Mouse (Mus musculus): ENCODE results near the gene Cluh. TPM values are rescaled to one million over a fixed set of nuclear protein-coding genes. Genes with fewer than 3 reads are reported as not detected.

The Cluh gene
- total RNA-seq (2014; fragmentation: Nextera tagmentation): 63.8 and 74.4 TPM in 2 replicates
- total RNA-seq (2017): 32.1 and 35.3 TPM in 2 replicates

- peak; percentile 77 for ATAC-seq (replicated peaks; ENCODE audit: poor library complexity, severe bottlenecking)
These were observed at the start of gene Cluh for GRCm38 (mm10) chr11:74649095-74649646. TSS of gene Cluh (plus strand) at chr11:74649495.

DNA sequence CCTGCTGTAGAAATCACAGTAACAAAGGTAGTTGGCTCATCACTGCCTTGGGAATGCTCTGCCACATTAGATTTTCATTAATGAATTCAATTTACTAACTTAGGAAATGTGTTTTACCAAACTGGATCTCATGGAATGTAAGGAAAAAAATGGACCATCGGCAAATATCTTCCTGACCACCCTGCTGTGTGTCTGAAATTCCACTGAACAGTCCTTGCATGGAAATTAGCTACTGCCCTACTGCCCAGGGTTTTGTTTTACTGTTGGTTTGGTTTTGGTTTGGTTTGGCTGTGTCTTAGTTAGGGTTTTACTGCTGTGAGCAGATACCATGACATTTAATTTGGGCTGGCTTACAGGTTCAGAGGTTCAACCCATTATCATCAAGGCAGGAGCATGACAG, 47.0 kb upstream of the Cluh start:
- no peak for ATAC-seq (replicated peaks; ENCODE audit: poor library complexity, severe bottlenecking)

- ATAC-seq (replicated peaks; ENCODE audit: poor library complexity, severe bottlenecking): no peak
These were observed 39.2 kb upstream of the Cluh start for GRCm38 (mm10) chr11:74610068-74610467.

DNA sequence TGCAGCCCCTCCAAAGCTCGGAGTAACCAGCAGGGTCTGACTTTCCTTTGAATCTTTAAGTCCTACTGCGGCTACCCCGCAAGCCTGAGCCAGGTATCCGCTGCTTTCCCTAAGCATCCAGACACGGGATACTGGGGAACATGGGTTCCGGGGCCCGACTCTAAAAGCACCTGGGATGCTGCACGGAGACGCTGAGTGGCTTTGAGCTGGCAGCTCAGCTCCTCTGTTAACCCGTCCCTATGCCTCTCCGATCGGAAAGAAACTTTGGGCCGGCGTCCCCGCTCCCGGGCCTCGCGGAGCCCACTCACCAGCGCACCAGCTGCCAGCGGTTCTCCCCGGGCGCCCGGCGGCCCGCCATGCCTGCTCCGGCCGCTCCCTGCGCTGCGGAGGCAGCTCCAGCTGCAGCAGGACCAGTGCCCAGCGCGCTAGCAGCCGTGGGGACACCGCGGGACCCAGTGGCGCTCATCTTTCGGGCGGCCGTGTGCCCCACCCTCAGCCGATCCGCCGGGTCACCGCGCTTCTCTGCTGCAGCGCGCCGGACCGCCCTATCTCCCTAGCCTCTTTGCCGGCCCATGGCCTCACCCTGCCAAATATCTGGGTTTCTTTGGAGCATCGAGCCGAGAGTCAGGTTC, 38.6 kb upstream of the Cluh start, which contains the start of gene Rap1gap2:
TSS of gene Rap1gap2 (minus strand) at position 371 of the 632 bp plus-strand sequence.
- peak; percentile 44 for ATAC-seq (replicated peaks; ENCODE audit: poor library complexity, severe bottlenecking)

DNA sequence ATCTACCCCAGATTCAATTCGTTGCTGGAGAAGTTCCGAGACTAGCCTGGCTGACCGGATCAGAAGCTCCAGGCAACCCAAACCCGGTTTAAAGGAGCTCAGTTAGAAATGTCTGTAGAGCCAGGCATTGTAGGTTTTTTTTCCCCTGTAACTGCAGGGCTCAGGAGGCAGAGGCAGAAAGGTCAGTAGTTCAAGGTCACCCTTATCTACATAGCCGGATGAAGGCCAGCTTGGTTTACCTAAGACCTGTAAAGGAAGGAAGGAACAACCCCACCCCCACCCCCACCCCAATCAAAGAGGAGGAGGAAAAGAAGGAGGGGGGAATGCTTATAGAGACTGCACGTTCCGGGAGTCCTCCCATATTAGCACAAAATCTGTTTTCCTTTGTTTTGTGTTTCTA, 37.9 kb upstream of the Cluh start:
- ATAC-seq (replicated peaks; ENCODE audit: poor library complexity, severe bottlenecking): no peak

GRCm38 (mm10) chr11:74613428-74613827, 35.9 kb upstream of the Cluh start:
- no peak for ATAC-seq (replicated peaks; ENCODE audit: poor library complexity, severe bottlenecking)

GRCm38 (mm10) chr11:74615571-74615970, 33.7 kb upstream of the Cluh start:
- ATAC-seq (replicated peaks; ENCODE audit: poor library complexity, severe bottlenecking): no peak

- ATAC-seq (replicated peaks; ENCODE audit: poor library complexity, severe bottlenecking): peak; percentile 99
These were observed 29.9 kb upstream of the Cluh start, which contains the start of gene Ccdc92b for GRCm38 (mm10) chr11:74619201-74619955. TSS of gene Ccdc92b (plus strand) at chr11:74619605.

DNA sequence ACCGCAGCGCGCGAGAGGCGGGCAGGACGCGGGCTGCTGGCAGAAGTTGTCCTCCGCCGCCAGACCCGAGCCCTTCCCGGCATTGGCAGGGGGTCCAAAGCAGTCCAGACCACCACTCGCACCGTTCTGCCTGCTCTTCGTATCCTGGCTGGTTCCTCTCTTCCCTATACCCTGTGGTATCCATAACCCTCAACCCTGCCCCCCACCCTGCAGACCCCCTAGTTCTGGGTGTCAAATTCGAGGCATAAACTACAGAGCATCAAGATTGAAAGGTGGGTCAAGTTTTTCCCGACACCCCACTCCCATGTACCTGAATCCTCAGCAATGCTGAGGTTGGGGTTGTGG, 29.4 kb upstream of the Cluh start:
- ATAC-seq (replicated peaks; ENCODE audit: poor library complexity, severe bottlenecking): no peak

DNA sequence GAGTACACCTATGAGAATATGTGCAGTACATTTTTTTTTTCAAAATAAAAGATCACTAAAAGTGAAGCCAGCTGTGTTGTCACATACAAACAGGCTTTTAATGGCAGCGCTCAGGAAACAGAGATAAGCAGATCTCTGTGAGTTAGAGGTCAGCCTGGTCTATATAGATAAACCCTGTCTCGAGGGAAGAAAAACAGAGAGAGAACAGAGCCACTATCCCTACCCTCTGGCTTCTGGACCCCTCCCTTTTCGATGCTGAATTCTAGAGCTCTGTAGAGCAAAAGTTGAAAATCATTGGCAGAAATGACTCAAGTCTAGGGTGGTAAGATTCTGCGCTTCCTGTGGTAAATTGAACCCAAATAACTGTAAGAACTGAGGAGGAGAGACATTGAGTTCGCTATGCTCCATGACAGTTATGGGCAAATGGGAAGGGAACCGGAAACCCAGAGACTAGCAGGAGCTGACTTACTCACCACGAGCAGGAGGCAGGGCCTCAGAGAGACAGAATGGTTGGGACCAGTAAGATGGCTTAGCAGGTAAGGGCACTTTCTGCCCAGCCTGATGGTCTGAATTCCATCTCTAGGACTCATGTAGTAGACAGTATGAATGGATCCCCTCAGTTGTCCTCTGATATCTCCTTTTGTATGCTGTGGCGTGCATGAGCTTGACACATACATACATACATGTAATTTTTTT, 27.2 kb upstream of the Cluh start:
- no peak for ATAC-seq (replicated peaks; ENCODE audit: poor library complexity, severe bottlenecking)

DNA sequence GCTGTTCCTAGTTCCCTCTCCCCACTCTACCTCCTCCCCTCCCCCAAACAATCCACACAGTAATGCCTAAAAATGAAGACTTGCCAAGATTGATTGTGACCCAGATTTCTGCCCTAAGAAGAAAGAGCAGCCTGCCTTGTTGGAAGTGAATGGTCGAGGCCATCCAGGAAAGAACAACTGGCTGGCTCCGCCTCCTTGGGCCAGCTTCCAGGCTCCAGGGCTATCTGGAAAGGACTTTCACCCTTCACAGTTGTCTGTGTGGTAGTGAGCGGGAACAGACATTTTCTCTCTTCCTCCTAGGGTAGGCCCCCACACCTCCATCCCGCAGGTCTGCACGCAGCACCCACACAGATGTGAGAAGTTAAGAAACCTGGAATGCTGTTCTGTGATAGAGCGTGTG, 25.6 kb upstream of the Cluh start:
- no peak for ATAC-seq (replicated peaks; ENCODE audit: poor library complexity, severe bottlenecking)

GRCm38 (mm10) chr11:74625333-74625732, 24.0 kb upstream of the Cluh start:
- ATAC-seq (replicated peaks; ENCODE audit: poor library complexity, severe bottlenecking): peak; percentile 86

DNA sequence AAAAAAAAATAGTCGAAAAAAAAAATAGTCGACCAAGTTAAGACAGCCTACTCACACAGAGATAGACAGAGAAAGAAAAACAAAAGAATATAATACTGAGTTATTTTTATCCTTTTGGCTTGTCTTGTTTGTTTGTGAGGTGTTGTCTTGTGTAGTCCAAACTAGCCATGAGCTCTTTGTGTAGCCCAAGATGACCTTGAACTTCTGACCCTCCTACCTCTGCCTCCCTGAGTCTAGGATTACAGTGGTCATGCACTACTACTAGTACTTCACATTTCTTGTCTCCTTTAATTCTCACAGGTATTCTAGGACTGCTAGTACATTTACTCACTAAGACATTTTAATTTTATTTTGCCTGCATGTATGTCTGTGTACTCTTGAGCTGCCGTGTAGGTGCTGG, 21.8 kb upstream of the Cluh start:
- no peak for ATAC-seq (replicated peaks; ENCODE audit: poor library complexity, severe bottlenecking)

DNA sequence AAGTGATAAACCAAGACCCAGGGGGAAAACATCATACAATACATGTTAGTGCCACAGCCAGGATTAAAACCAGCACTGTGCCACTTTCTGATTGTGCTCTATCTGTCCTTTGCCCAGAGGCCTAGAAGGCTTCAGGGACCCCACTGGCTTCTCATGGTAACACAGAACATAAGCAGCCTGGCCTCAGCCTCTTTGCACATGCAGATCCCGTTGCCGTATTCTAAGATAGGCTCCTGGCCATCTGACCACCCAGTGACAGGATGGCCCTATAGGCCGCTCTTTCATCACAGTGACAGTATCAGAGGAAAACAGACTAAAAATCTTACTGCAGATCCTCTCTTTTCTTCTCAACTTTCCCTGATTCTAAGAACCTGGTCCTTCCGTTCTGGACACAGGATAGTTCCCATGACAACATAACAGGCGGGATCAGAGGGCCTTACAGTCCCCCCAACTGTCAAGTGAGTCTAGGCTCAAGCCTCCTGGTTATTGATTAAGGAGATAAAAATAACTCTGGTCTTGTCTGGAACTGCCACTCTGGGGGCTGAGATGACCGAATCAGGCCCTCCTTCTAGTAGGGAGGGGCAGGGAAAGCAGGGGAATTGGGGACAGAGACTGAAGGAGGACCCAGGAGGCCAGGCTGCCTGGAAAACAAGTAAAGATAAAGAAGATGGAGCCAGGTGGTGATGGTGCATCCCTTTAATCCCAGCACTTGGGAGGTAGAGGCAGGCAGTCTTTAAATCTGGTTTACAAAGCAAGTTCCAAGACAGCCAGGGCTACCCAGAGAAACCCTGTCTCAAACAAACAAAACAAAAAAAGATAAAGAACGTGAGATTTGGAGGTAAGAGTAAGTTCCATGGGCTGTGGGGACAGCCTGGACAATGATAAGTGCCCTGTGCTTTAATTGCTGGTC, 17.2 kb upstream of the Cluh start:
- ATAC-seq (replicated peaks; ENCODE audit: poor library complexity, severe bottlenecking): no peak

GRCm38 (mm10) chr11:74634490-74635275, 14.6 kb upstream of the Cluh start:
- peak; percentile 78 for ATAC-seq (replicated peaks; ENCODE audit: poor library complexity, severe bottlenecking)

DNA sequence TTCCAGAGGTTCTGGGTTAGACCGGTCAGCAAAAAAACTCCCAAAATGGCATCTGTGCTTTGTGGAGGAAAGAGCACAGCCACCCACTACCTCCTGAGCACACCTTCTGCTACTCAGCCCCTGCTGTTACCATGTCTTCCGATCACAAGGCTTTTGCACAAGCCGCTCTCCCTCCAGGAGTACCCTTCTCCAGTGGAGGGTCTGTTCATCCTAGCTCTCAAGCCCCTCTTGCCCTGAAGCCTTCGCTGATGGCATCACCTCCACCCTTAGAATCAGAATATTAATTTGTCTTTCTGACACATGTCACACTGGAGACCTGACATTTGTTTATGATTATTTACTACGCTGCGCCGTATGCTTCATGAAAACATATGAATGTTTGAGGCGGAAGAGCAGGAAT, 11.8 kb upstream of the Cluh start:
- ATAC-seq (replicated peaks; ENCODE audit: poor library complexity, severe bottlenecking): no peak

GRCm38 (mm10) chr11:74637971-74638790, 11.1 kb upstream of the Cluh start:
- ATAC-seq (replicated peaks; ENCODE audit: poor library complexity, severe bottlenecking): peak; percentile 74

DNA sequence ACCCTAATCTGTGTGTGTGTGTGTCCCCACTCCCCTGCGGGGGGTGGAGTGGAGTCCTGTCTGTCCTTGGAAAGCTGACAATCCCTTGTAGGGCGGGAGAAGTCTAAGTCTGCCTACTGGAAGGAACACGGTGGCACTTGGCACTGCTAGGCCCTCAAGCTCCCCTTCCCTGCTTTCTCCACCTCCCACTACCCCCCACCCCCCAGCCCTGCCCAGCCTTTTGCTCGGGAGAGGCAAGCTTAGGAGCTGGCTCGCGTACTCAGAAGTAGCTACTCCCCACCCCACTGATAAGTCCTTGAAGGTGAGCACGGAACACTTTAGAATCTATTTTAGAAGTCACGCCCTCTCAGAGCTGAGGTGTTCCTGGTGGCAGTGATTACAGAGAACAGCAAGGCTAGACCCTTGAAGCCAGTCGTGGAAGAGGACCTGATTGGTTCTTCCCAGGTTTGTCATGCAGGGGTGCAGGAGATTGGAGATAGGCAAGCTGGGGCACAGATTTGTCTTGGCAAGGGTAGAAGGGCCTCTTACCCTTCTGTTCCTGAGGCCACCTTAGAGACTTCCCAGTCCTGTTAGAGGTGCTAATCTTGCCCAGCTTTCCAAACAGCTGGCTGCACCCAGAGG, 10.4 kb upstream of the Cluh start:
- ATAC-seq (replicated peaks; ENCODE audit: poor library complexity, severe bottlenecking): no peak

Measured in granulocyte monocyte progenitor cell, adult 5-6 weeks (primary cell).